Mouse (Mus musculus) MEL (cell line): ENCODE results near the gene Ppp2r2c. TPM values are rescaled to one million over a fixed set of nuclear protein-coding genes. Genes with fewer than 3 reads are reported as not detected.

Source experiments
- DNase-seq: peaks from one replicate; pipeline ENCODE4 v3.0.0; 2011; ENCODE audit warnings: low read depth, low spot score
- H3K27ac ChIP-seq: 2 replicates; pipeline ENCODE4 v1.5.1; 2012; ENCODE audit warnings: low read depth, mild to moderate bottlenecking, control low read depth, low read length, moderate library complexity; ENCODE audit not compliant: control insufficient read depth
- H3K27me3 ChIP-seq, 2 experiments: fragments of 150-350 bp in 1 of 2; sonication (generic) in 1 of 2; 2 replicates each; pipeline ENCODE4 v1.6.1; 2012; ENCODE audit warnings: low read length in 2 of 2, mild to moderate bottlenecking in 2 of 2, improper control_type of control experiment in 1 of 2, moderate library complexity in 1 of 2; ENCODE audit not compliant: insufficient read depth in 2 of 2, control insufficient read depth in 1 of 2
- H3K36me3 ChIP-seq, 2 experiments: 2 replicates each; pipeline ENCODE4 v1.6.1; 2012 to 2014; ENCODE audit warnings: low read length in 2 of 2, improper control_type of control experiment in 1 of 2, inconsistent platforms in 1 of 2, mild to moderate bottlenecking in 1 of 2; ENCODE audit not compliant: insufficient read depth in 2 of 2, control insufficient read depth in 1 of 2
- H3K4me1 ChIP-seq, 2 experiments: fragments of 150-350 bp in 1 of 2; sonication (generic) in 1 of 2; 2 replicates each; pipeline ENCODE4 v1.6.1; 2012; ENCODE audit warnings: low read length in 2 of 2, improper control_type of control experiment in 1 of 2, mild to moderate bottlenecking in 1 of 2; ENCODE audit not compliant: insufficient read depth in 2 of 2, control insufficient read depth in 1 of 2
- H3K4me3 ChIP-seq, 2 experiments: fragments of 150-350 bp in 1 of 2; sonication (generic) in 1 of 2; 2 replicates each; pipeline ENCODE4 v1.5.1; 2012; ENCODE audit warnings: low read depth in 2 of 2, low read length in 2 of 2, mild to moderate bottlenecking in 2 of 2, moderate library complexity in 2 of 2, control low read depth in 1 of 2, improper control_type of control experiment in 1 of 2; ENCODE audit not compliant: control insufficient read depth in 1 of 2, insufficient read depth in 1 of 2
- H3K79me2 ChIP-seq: 2 replicates; pipeline ENCODE4 v1.6.1; 2012; ENCODE audit warnings: mild to moderate bottlenecking, low read length, moderate library complexity; ENCODE audit not compliant: control insufficient read depth, poor library complexity, insufficient read depth
- H3K9ac ChIP-seq: 2 replicates; pipeline ENCODE4 v1.6.1; 2012; ENCODE audit warnings: low read depth, mild to moderate bottlenecking, control low read depth, low read length, moderate library complexity; ENCODE audit not compliant: control insufficient read depth, poor library complexity, severe bottlenecking
- H3K9me3 ChIP-seq: fragments of 150-350 bp; sonication (generic); replicated peaks from 2 replicates; pipeline ENCODE4 v1.6.1; 2012; ENCODE audit warnings: mild to moderate bottlenecking, low read length, improper control_type of control experiment, moderate library complexity; ENCODE audit not compliant: insufficient read depth
- CTCF ChIP-seq, 3 experiments: IDR thresholded peaks in 2 of 3; conservative IDR thresholded peaks in 1 of 3; 2 replicates each; pipeline ENCODE4 v1.5.1; 2011 to 2012; ENCODE audit warnings: low read length in 3 of 3, low read depth in 2 of 3, mild to moderate bottlenecking in 2 of 3, improper control_type of control experiment in 1 of 3, inconsistent platforms in 1 of 3, mixed read lengths in 1 of 3, moderate library complexity in 1 of 3; ENCODE audit not compliant: control insufficient read depth in 1 of 3, insufficient read depth in 1 of 3, poor library complexity in 1 of 3, severe bottlenecking in 1 of 3
- ELF1 ChIP-seq: IDR thresholded peaks from 2 replicates; pipeline ENCODE4 v1.6.1; 2014; ENCODE audit warnings: low read depth, mild to moderate bottlenecking, inconsistent platforms, low read length, improper control_type of control experiment, moderate library complexity
- HCFC1 ChIP-seq: IDR thresholded peaks from 2 replicates; pipeline ENCODE4 v1.6.1; 2012; ENCODE audit warnings: low read depth, mild to moderate bottlenecking, inconsistent platforms, low read length, improper control_type of control experiment, moderate library complexity
- JUND ChIP-seq: IDR thresholded peaks from 2 replicates; pipeline ENCODE4 v1.6.1; 2011; ENCODE audit warnings: low read depth, mild to moderate bottlenecking, improper control_type of control experiment, low read length
- KAT2A ChIP-seq: conservative IDR thresholded peaks from 2 replicates; pipeline ENCODE4 v1.6.1; 2012; ENCODE audit warnings: low read depth, low read length, improper control_type of control experiment, inconsistent platforms
- MAFK ChIP-seq: IDR thresholded peaks from 2 replicates; pipeline ENCODE4 v1.6.1; 2011; ENCODE audit warnings: low read depth, mild to moderate bottlenecking, low read length, improper control_type of control experiment, borderline replicate concordance
- MAX ChIP-seq: IDR thresholded peaks from 2 replicates; pipeline ENCODE4 v1.6.1; 2011; ENCODE audit warnings: low read length, improper control_type of control experiment
- MAZ ChIP-seq: IDR thresholded peaks from 2 replicates; pipeline ENCODE4 v1.6.1; 2012; ENCODE audit warnings: low read depth, mild to moderate bottlenecking, inconsistent platforms, low read length, improper control_type of control experiment
- MXI1 ChIP-seq: IDR thresholded peaks from 2 replicates; pipeline ENCODE4 v1.6.1; 2011; ENCODE audit warnings: mild to moderate bottlenecking, low read depth, low read length, improper control_type of control experiment
- MYB ChIP-seq: IDR thresholded peaks from 2 replicates; pipeline ENCODE4 v1.6.1; 2011; ENCODE audit warnings: mild to moderate bottlenecking, low read depth, low read length, improper control_type of control experiment
- NELFE ChIP-seq: IDR thresholded peaks from 2 replicates; pipeline ENCODE4 v1.6.1; 2011; ENCODE audit warnings: low read depth, low read length, improper control_type of control experiment
- NRF1 ChIP-seq: IDR thresholded peaks from 2 replicates; pipeline ENCODE4 v1.6.1; 2014; ENCODE audit warnings: low read depth, mild to moderate bottlenecking, inconsistent platforms, low read length, improper control_type of control experiment, moderate library complexity; ENCODE audit not compliant: poor library complexity, insufficient read depth, severe bottlenecking
- POLR2A ChIP-seq, 2 experiments: IDR thresholded peaks; 2 replicates each; pipeline ENCODE4 v1.6.1; 2011 to 2012; ENCODE audit warnings: low read length in 2 of 2, mild to moderate bottlenecking in 2 of 2, control low read depth in 1 of 2, improper control_type of control experiment in 1 of 2, low read depth in 1 of 2, moderate library complexity in 1 of 2; ENCODE audit not compliant: control insufficient read depth in 1 of 2, insufficient read depth in 1 of 2, poor library complexity in 1 of 2
- RAD21 ChIP-seq: IDR thresholded peaks from 2 replicates; pipeline ENCODE4 v1.6.1; 2011; ENCODE audit warnings: mild to moderate bottlenecking, low read depth, low read length, improper control_type of control experiment
- RCOR1 ChIP-seq: IDR thresholded peaks from 2 replicates; pipeline ENCODE4 v1.6.1; 2012; ENCODE audit warnings: low read depth, mild to moderate bottlenecking, inconsistent platforms, low read length, improper control_type of control experiment
- SIN3A ChIP-seq: IDR thresholded peaks from 2 replicates; pipeline ENCODE4 v1.6.1; 2012; ENCODE audit warnings: low read length, improper control_type of control experiment, inconsistent platforms
- SMC3 ChIP-seq: IDR thresholded peaks from 2 replicates; pipeline ENCODE4 v1.6.1; 2011; ENCODE audit warnings: low read depth, low read length, improper control_type of control experiment
- TAL1 ChIP-seq: IDR thresholded peaks from 2 replicates; pipeline ENCODE4 v1.6.1; 2012; ENCODE audit warnings: mild to moderate bottlenecking, inconsistent platforms, low read length, moderate library complexity, mixed read lengths
- UBTF ChIP-seq: IDR thresholded peaks from 2 replicates; pipeline ENCODE4 v1.6.1; 2012; ENCODE audit warnings: low read depth, mild to moderate bottlenecking, inconsistent platforms, low read length, improper control_type of control experiment, moderate library complexity, borderline replicate concordance; ENCODE audit not compliant: insufficient read depth
- USF1 ChIP-seq: IDR thresholded peaks from 2 replicates; pipeline ENCODE4 v1.6.1; 2014; ENCODE audit warnings: low read depth, mild to moderate bottlenecking, inconsistent platforms, low read length, improper control_type of control experiment, moderate library complexity
- USF2 ChIP-seq, 2 experiments: IDR thresholded peaks; 2 replicates each; pipeline ENCODE4 v1.6.1; 2011 to 2012; ENCODE audit warnings: improper control_type of control experiment in 2 of 2, low read length in 2 of 2, borderline replicate concordance in 1 of 2, inconsistent platforms in 1 of 2, low read depth in 1 of 2, mild to moderate bottlenecking in 1 of 2; ENCODE audit not compliant: insufficient read depth in 1 of 2
- ZC3H11A ChIP-seq: IDR thresholded peaks from 2 replicates; pipeline ENCODE4 v1.6.1; 2012; ENCODE audit warnings: low read depth, mild to moderate bottlenecking, inconsistent platforms, low read length, improper control_type of control experiment
- ZMIZ1 ChIP-seq: IDR thresholded peaks from 2 replicates; pipeline ENCODE4 v1.6.1; 2012; ENCODE audit warnings: low read depth, mild to moderate bottlenecking, inconsistent platforms, low read length, improper control_type of control experiment, moderate library complexity
- polyA plus RNA-seq, 2 experiments: library from polyadenylated mRNA; stranded (reverse) in 1 of 2; unstranded in 1 of 2; fragments of >175 nt in 1 of 2; fragments of >200 nt in 1 of 2; gene quantifications; 2 replicates each; pipeline versions ENCODE4 v1.2.1 to v1.2.4; 2012; ENCODE audit warnings: low replicate concordance in 2 of 2, low read depth in 1 of 2; ENCODE audit not compliant: insufficient read length in 2 of 2, insufficient read depth in 1 of 2, missing spikeins in 1 of 2
- total RNA-seq: library from RNA; depleted of rRNA; stranded (reverse); fragments of 300-350 nt; gene quantifications from 2 replicates; pipeline ENCODE4 v1.2.3, GENCODE M21; 2012

Ppp2r2c gene
- total and polyA plus RNA-seq, 3 experiments = not detected

- Histone ChIP-seq H3K79me2 (no peaks in the 10 kb centered on the region), H3K4me3 (no peak overlapping the region), H3K4me1 (no peaks in the 10 kb centered on the region), H3K27me3 (no peaks in the 10 kb centered on the region), H3K36me3 (no peaks in the 10 kb centered on the region), H3K9ac (no peak overlapping the region), H3K27ac (no peak overlapping the region), H3K9me3 (no peaks in the 10 kb centered on the region)
- no peak for DNase-seq
- TF ChIP-seq NRF1 = no peak
These were observed 48.9 kb downstream of the Ppp2r2c start for GRCm38 (mm10) chr5:36917245-36917644.

- no peaks in the 10 kb centered on the region for H3K4me1 ChIP-seq
- no peaks in the 10 kb centered on the region for H3K36me3 ChIP-seq
- no peak for DNase-seq
- H3K27ac ChIP-seq = no peak overlapping the region
- H3K79me2 ChIP-seq = no peaks in the 10 kb centered on the region
- no peak for TF ChIP-seq JUND
- no peak for TF ChIP-seq USF1
- no peak for TF ChIP-seq RAD21
- no peak for TF ChIP-seq MAZ
- no peak for TF ChIP-seq NELFE
- no peak for TF ChIP-seq SMC3
- no peak for TF ChIP-seq USF2 (IDR thresholded peaks at IDR 0.05; ENCODE audit: borderline replicate concordance in 1 of 2, insufficient read depth in 1 of 2, low read depth in 1 of 2, low read length in 2 of 2)
- no peak for TF ChIP-seq MYB
- TF ChIP-seq ZC3H11A = no peak
- no peak for TF ChIP-seq POLR2A (IDR thresholded peaks at IDR 0.05; ENCODE audit: control insufficient read depth in 1 of 2, insufficient read depth in 1 of 2, low read depth in 1 of 2, low read length in 2 of 2, poor library complexity in 1 of 2)
- TF ChIP-seq MAX = no peak
- TF ChIP-seq CTCF (IDR thresholded peaks at IDR 0.05 in 2 of 3, conservative IDR thresholded peaks at IDR 0.05 in 1 of 3; ENCODE audit: control insufficient read depth in 1 of 3, insufficient read depth in 1 of 3, low read depth in 2 of 3, low read length in 3 of 3, poor library complexity in 1 of 3, severe bottlenecking in 1 of 3) = no peak
- TF ChIP-seq UBTF = no peak
- TF ChIP-seq MAFK = no peak
- no peak for TF ChIP-seq KAT2A
- H3K9ac ChIP-seq = no peak overlapping the region
- no peak overlapping the region for H3K4me3 ChIP-seq
- no peaks in the 10 kb centered on the region for H3K9me3 ChIP-seq
- H3K27me3 ChIP-seq = no peaks in the 10 kb centered on the region
These were observed 49.7 kb downstream of the Ppp2r2c start for GRCm38 (mm10) chr5:36918016-36918415.

- Histone ChIP-seq H3K79me2 (no peaks in the 10 kb centered on the region), H3K4me1 (no peaks in the 10 kb centered on the region), H3K4me3 (no peak overlapping the region), H3K27ac (no peak overlapping the region), H3K9ac (no peak overlapping the region), H3K27me3 (no peaks in the 10 kb centered on the region), H3K9me3 (no peaks in the 10 kb centered on the region), H3K36me3 (no peaks in the 10 kb centered on the region)
- TF ChIP-seq JUND (no peak), RCOR1 (no peak), SIN3A (no peak), ELF1 (no peak), TAL1 (no peak), ZMIZ1 (no peak), UBTF (no peak), MXI1 (no peak), NELFE (no peak), KAT2A (no peak), HCFC1 (no peak)
- no peak for DNase-seq
These were observed 51.8 kb downstream of the Ppp2r2c start for GRCm38 (mm10) chr5:36920072-36920471.
